Mouse (Mus musculus) layer of hippocampus, postnatal 10 days (tissue): ENCODE measurements around the gene Trpv4. TPM values are rescaled to one million over a fixed set of nuclear protein-coding genes. Genes with fewer than 3 reads are reported as not detected.
A peak's percentile ranks its signal among the peaks of the same experiment; 100 is the strongest.

Experiments
- DNase-seq, 2 experiments: peaks; one replicate each; pipeline ENCODE4 v3.0.0; 2021; ENCODE audit warnings: low spot score in 2 of 2
- long read RNA-seq: library from polyadenylated mRNA; stranded (forward); transcript quantifications from one replicate; pipeline ENCODE4 v2.0.0, GENCODE M21; 2023
- total RNA-seq, 2 experiments: library from RNA; stranded (reverse); gene quantifications; 2 replicates each; pipeline ENCODE4 v1.2.3; 2021

The Trpv4 gene
- total RNA-seq, result 1 to 10 TPM; 1.0 to 2.4 TPM
- long read RNA-seq, partial matches to known transcripts, result 1 of 3 reads
- long read RNA-seq, other reads (novel, unspliced or antisense), result 1 of 3 reads

- DNase-seq, result peak in 1 of 2 experiments; percentile 31
These were observed at the start of gene Trpv4 for GRCm38 (mm10) chr5:114658255-114658654. Gene Trpv4, minus strand, starts transcription at chr5:114658421.

- DNase-seq, result peak; percentile 97
These were observed 49.2 kb upstream of the Trpv4 start, which contains the start of gene Tchp for GRCm38 (mm10) chr5:114707265-114708068. Gene Tchp, plus strand, starts transcription at chr5:114707760.

GRCm38 (mm10) chr5:114702403-114703392, 44.5 kb upstream of the Trpv4 start:
- DNase-seq, result peak in 1 of 2 experiments; percentile 37

- DNase-seq, result no peak
These were observed 40.8 kb upstream of the Trpv4 start for GRCm38 (mm10) chr5:114699015-114699414.

GRCm38 (mm10) chr5:114698044-114698746, 40.0 kb upstream of the Trpv4 start:
- DNase-seq, result peak; percentile 94 to 97

- DNase-seq, result no peak
These were observed 38.7 kb upstream of the Trpv4 start for GRCm38 (mm10) chr5:114696939-114697338.

- no peak for DNase-seq
These were observed 37.6 kb upstream of the Trpv4 start for GRCm38 (mm10) chr5:114695775-114696174.

GRCm38 (mm10) chr5:114690633-114691567, 32.7 kb upstream of the Trpv4 start, which contains the start of gene Gltp:
Gene Gltp, minus strand, starts transcription at chr5:114690984.
- DNase-seq, result peak; percentile 89 to 96

- DNase-seq, result no peak
These were observed 31.6 kb upstream of the Trpv4 start for GRCm38 (mm10) chr5:114689700-114690366.

- peak in 1 of 2 experiments; percentile 43 for DNase-seq
These were observed 30.5 kb upstream of the Trpv4 start for GRCm38 (mm10) chr5:114688703-114689102.

GRCm38 (mm10) chr5:114687901-114688300, 29.7 kb upstream of the Trpv4 start:
- DNase-seq, result no peak

GRCm38 (mm10) chr5:114686726-114687210, 28.5 kb upstream of the Trpv4 start:
- no peak for DNase-seq

- DNase-seq, result no peak
These were observed 27.8 kb upstream of the Trpv4 start for GRCm38 (mm10) chr5:114685986-114686385.

- no peak for DNase-seq
These were observed 23.5 kb upstream of the Trpv4 start for GRCm38 (mm10) chr5:114681717-114682116.

GRCm38 (mm10) chr5:114680676-114681285, 22.6 kb upstream of the Trpv4 start:
- DNase-seq, result no peak

- no peak for DNase-seq
These were observed 21.8 kb upstream of the Trpv4 start for GRCm38 (mm10) chr5:114679841-114680591.

- DNase-seq, result no peak
These were observed 16.4 kb upstream of the Trpv4 start for GRCm38 (mm10) chr5:114674594-114674993.

GRCm38 (mm10) chr5:114673114-114673513, 14.9 kb upstream of the Trpv4 start:
- no peak for DNase-seq
